Mouse (Mus musculus) lung, postnatal 36 days (tissue): ENCODE results near the gene Hist2h3c1.
"Not testable (repeated sequence)": the region's sequence is repeated elsewhere in the genome, so short reads cannot be mapped to it uniquely, and the experiment has no call there.

Experiments
- DNase-seq: peaks from one replicate; pipeline ENCODE4 v3.0.0; 2022; ENCODE audit warnings: mixed read lengths

Gene Hist2h3c1

DNA sequence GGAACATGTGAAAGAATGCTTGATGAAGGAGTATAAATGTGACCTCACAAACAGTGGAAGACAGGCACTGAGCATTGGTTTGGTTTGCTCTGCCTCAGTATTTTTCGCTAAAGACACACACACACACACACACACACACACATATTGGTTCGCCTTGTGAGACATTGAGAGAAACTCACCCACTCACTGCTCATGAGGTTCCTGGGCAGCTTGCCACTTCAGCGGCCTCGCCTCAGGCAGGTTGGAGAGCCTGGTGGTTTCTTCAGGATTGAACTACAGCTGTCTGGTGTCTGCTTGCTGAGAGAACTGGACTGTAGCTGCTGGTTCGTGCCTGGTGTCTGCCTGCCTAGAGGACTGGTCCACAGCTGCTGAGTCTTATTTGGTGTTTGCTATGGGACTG lies 13.7 kb downstream of the Hist2h3c1 start:
- no peak for DNase-seq

DNA sequence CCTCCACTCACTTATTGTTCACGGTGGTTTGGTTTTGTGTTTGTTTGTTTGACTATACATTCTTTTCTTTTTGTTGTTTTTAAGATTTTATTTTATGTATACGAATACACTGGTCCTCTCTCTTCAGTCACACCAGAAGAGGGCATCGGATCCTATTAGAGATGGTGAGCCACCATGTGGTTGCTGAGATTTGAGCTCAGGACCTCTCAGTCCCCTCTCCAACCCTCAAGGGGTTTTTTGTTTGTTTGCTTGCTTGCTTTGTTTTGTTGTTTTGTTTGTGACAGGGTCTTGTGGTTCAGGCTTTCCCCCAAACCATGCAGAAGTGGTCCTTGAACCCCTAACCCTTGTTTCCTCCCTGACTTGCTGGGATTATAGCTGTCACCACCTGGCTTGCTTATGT lies 15.1 kb downstream of the Hist2h3c1 start:
- no peak for DNase-seq

DNA sequence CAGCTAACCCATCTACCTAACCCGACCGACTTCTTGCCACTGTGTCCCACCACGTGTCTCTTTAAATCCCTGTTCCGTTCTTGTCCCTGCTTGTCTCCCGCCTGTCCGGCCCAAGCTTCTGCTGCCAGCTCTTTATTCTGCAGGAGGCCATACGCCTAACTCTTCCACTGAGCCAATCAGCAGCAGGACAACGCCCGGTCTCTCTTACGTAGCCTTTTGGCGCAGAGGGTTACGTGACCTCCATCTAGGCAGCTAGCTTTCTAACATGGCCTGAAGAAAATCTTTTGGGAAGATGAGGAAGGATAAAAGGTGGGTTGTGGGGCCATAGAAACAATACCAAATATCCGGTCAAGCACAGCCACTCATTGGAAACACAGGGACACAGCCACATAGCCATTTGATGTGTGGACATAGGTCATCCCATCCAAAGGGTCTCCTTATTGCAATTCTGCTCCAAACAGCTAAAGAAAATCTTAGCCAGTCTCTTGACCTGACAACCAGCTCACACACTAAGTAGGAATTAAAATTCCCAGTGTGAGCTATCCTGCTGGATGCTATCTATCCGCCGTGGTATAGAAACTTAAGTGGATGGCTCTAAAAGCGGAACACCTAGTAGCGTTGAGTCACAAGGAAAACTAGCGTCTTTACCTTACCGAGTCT lies 15.9 kb downstream of the Hist2h3c1 start:
- peak; percentile 95 for DNase-seq

- peak; percentile 99 for DNase-seq
Observed at GRCm38 (mm10) chr3:96262979-96263550, 16.6 kb downstream of the Hist2h3c1 start, which contains the start of gene Hist2h4. Hist2h4 (minus strand) TSS chr3:96263311.

- peak; percentile 46 for DNase-seq
Observed at GRCm38 (mm10) chr3:96263558-96264403, 17.3 kb downstream of the Hist2h3c1 start.

DNA sequence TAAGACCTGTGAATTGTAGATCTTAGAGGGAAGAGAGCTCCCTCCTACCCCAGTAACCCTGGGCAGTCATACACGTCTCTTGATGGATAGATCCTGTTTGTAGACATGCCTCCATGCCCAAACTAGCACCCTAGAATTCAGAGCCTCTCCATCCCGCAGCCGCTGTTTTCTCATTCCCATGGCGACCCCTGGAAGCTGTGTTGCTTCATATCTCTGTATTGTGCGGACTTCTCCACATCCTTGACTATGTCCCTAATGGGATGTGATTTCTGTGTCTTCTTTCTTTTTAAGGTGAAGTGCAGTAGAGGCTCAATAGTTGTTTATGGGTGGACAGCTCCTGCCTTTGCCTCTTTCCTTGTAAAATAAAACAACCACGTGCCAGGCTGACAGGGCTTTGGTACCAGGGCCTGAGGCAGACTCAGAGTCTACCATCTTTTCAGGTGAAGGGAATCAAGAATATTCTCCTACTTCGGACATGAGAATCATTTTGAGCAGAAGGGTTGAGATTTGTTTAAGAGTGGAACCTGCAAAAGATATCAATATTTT lies 18.0 kb downstream of the Hist2h3c1 start:
- DNase-seq = no peak

- no peak for DNase-seq
Observed at GRCm38 (mm10) chr3:96266132-96266710, 19.7 kb downstream of the Hist2h3c1 start.

- no peak for DNase-seq
Observed at GRCm38 (mm10) chr3:96267541-96267940, 21.1 kb downstream of the Hist2h3c1 start.

- peak; percentile 86 for DNase-seq
Observed at GRCm38 (mm10) chr3:96268051-96268775, 21.7 kb downstream of the Hist2h3c1 start, which contains the start of gene Hist2h3b. Hist2h3b (plus strand) TSS chr3:96268654.

DNA sequence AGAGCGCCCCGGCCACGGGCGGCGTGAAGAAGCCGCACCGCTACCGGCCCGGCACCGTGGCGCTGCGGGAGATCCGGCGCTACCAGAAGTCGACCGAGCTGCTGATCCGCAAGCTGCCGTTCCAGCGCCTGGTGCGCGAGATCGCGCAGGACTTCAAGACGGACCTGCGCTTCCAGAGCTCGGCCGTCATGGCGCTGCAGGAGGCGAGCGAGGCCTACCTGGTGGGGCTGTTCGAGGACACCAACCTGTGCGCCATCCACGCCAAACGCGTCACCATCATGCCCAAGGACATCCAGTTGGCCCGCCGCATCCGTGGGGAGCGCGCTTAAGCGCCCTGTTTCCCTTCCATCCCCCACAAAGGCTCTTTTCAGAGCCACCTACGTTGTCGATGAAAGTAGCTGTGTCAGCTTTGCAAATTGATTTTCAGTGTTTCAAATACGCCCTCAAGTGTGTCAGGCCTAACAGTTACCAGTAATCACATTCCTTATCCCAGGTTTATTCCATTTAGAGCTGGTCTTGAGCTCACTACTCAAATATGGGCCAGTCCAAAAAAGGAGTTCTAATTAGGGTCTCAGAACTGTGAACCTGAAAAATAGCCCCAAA lies 22.4 kb downstream of the Hist2h3c1 start:
- DNase-seq = not testable (repeated sequence)

DNA sequence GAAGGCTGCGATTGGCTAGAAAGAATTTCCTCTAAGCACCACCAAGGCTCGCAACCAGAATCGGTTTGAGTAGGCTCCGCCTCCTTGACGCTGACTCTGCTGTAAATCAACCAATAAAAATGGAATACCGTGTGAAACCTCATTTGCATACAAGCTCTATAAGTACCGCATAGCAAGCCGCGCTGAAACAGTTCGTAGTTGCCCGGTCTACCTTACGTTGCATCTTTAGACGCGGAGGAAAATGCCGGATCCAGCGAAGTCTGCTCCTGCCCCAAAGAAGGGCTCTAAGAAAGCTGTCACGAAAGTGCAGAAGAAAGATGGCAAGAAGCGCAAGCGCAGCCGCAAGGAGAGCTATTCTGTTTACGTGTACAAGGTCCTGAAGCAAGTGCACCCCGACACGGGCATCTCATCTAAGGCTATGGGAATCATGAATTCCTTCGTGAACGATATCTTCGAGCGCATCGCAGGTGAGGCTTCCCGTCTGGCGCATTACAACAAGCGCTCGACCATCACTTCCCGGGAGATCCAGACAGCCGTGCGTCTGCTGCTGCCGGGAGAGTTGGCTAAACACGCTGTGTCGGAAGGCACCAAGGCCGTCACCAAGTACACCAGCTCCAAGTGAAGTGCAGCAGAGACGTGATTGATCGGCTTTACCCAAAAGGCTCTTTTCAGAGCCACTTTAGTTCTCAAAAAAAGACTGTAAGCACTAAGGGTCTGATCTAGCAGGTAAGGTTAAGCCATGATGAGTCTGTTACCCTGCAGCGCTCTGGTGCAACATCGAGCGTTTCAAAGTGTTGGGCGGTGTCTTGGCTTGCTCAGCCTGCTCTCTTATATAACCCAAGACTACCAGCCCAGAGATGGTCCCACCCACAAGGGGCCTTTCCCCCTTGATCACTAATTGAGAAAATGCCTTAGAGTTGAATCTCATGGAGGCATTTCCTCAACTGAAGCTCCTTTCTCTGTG lies 23.3 kb downstream of the Hist2h3c1 start, which contains the start of gene Hist2h2bb:
TSS of gene Hist2h2bb (plus strand) at position 242 of the 964 bp plus-strand sequence.
- DNase-seq = peak; percentile 98

- no peak for DNase-seq
Observed at GRCm38 (mm10) chr3:96273591-96274465, 27.3 kb downstream of the Hist2h3c1 start.

- peak; percentile 50 for DNase-seq
Observed at GRCm38 (mm10) chr3:96277428-96277799, 30.9 kb downstream of the Hist2h3c1 start.

DNA sequence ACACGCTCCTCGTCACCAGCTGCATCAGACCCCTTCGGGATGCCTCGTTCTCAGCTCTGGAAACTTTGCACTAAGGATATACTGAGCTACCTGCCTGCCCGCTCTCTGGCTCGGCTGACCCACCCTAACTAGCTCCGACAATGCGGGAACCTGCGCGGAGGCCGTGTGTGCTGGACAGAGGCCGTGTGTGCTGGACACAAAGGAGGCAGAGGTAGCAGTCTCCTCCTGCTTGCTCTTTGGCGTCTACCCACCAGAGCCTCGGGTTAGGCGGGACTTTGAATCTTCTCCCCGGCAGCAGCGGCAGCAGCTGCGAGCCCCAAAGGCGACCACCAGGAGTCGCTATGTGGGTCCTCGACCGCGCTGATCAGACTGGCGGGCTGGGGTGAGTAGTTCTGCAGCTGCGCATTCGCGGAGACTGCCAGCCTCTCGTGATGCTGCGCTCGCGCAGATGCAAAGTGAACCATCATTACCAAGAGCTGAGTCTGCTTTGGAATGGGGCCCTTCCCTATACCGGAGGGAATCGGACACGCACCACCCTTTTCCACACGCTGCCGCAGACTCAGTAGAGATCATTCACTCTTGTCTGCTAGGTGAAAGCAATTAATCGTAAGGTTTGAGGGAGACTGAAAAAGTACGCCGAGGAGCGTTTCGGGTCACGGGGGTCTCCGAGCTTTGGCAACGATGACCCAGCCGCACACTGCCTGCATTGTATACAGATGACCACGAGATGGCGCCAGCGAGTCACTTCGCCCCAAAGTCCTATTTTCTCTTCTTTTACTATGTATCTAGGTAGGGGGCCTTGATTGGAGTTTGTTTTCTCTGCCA lies 31.5 kb downstream of the Hist2h3c1 start:
- peak; percentile 91 for DNase-seq

DNA sequence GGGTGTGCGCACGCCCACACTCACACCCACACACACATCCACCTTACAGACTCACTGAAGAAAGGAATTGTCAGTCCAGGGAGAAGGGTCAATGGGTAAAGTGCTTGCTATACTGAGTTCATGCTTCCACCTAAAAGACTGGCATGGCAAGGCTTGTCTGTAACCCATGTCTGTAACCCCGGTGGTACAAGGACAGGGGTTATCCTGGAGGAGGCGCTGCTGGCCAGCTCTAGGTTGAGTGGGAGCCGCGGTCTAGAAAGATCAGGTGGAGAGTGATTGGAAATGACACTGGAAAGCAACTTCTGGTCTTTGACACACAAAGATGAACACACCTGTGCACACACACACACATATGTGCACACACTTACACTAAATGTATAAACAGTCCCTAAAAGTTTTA lies 34.2 kb downstream of the Hist2h3c1 start:
- no peak for DNase-seq

DNA sequence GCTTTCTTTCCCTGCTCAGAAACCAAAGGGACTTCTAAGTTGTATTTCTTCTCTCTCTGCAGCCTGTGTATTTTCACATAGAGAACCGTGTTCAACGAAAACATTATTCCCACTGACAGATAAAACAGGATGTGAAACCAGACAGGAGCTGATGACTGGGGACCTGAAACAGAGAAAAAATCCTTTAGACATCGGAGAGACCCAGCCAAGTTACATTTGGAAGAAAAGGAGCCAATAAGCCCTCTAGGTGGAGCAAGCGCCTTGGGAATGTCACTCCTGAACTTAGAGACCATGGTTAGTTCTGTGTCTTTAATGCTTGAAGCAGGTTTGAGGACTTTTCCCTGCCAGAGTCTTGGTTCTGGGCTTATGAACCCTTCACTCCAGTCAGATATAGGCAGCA lies 38.0 kb downstream of the Hist2h3c1 start:
- peak; percentile 53 for DNase-seq

GRCm38 (mm10) chr3:96287334-96287733 lies 40.8 kb downstream of the Hist2h3c1 start:
- DNase-seq = not testable (repeated sequence)

GRCm38 (mm10) chr3:96289201-96289600 lies 42.7 kb downstream of the Hist2h3c1 start:
- DNase-seq = no peak
